Mouse (Mus musculus) forebrain, embryonic 16.5 days (tissue): ENCODE results near the gene Cbarp. TPM values are rescaled to one million over a fixed set of nuclear protein-coding genes. Genes with fewer than 3 reads are reported as not detected.

Experiments
- ATAC-seq: fragments of 200-750 bp; cut with Nextera tagmentation; 2 replicates; pipeline ENCODE4 v1.8.0; 2017; ENCODE audit warnings: mild to moderate bottlenecking, moderate library complexity
- H3K27ac ChIP-seq: fragments of 300-500 bp; sonication (generic); 2 replicates; pipeline ENCODE4 v1.5.1; 2014; ENCODE audit warnings: low read length, control low read depth
- H3K27me3 ChIP-seq: fragments of 300-500 bp; sonication (generic); replicated peaks from 2 replicates; pipeline ENCODE4 v1.6.1; 2014; ENCODE audit warnings: low read length; ENCODE audit not compliant: control insufficient read depth, insufficient read depth
- H3K36me3 ChIP-seq: fragments of 300-500 bp; sonication (generic); 2 replicates; pipeline ENCODE4 v1.6.1; 2014; ENCODE audit not compliant: control insufficient read depth, insufficient read depth
- H3K4me1 ChIP-seq: fragments of 300-500 bp; sonication (generic); replicated peaks from 2 replicates; pipeline ENCODE4 v1.6.1; 2014; ENCODE audit warnings: low read length; ENCODE audit not compliant: control insufficient read depth, insufficient read depth
- H3K4me2 ChIP-seq: fragments of 300-500 bp; sonication (generic); 2 replicates; pipeline ENCODE4 v1.6.1; 2014; ENCODE audit warnings: mild to moderate bottlenecking, low read length, control low read depth
- H3K4me3 ChIP-seq: fragments of 300-500 bp; sonication (generic); replicated peaks from 2 replicates; pipeline ENCODE4 v1.5.1; 2014; ENCODE audit warnings: mild to moderate bottlenecking, low read length, control low read depth
- H3K9ac ChIP-seq: fragments of 300-500 bp; sonication (generic); replicated peaks from 2 replicates; pipeline ENCODE4 v1.6.1; 2014; ENCODE audit warnings: low read depth, low read length, control low read depth
- H3K9me3 ChIP-seq: fragments of 300-500 bp; sonication (generic); 2 replicates; pipeline ENCODE4 v1.6.1; 2016; ENCODE audit warnings: low read length; ENCODE audit not compliant: control insufficient read depth
- WGBS: fragments of 180-500 bp; shearing (Covaris S2); extraction: QIAGEN DNeasy Blood & Tissue Kit; methylation state at CpG from one replicate; pipeline ENCODE4 v1.1.7; 2014; 5-methylcytosine and 5-hydroxymethylcytosine counted together
- polyA plus RNA-seq: library from polyadenylated mRNA; unstranded; fragments of >200 nt; fragmentation: Nextera tagmentation; extraction: Ambion mirVana; gene quantifications from 2 replicates; pipeline ENCODE4 v1.2.1, GENCODE M21; 2015

Cbarp gene
- polyA plus RNA-seq, 1 experiment from 2014 or later, result 44.5 TPM

DNA sequence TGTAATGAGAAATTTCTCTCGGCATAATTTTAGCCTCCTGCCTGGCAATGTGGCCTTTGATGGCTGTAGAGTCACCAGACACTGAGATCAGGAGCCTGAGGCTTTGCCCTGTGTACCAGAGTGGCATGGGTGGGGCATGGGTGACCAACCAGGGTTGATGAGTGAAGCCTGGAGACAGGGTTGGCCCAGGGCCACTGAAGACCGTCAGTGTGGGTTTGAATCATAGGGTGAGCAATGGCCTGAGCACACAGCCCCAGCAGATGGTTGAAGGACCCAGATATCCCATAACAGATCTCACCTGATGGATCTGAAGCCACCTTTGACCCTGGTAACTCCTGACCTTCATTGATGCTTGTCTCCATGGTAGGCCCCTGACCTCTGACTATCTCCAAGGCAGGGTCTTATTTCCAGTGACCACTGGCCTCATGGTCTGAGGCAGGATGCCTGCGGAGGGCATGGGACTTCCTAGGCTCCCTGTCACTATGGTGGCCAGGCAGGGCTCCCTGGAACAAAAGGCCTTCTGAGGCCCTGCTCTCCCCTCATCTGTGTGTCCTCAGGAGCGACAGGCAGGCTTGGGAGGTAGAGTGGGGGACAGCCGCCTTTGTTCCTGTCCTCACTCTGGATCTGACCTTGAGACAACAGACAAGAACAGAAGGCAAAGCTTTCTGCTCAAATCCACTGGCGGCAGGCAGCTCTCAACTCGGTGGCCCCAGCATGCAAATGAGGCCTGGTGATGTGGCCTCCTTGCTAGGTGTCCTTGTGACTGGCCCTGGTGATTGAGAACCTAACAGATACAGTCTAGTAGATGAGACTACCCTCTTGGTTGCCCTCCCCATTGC, 37.0 kb upstream of the Cbarp start:
- no peak overlapping the region for H3K9ac ChIP-seq
- no peak overlapping the region for H3K4me3 ChIP-seq
- no peak overlapping the region for H3K4me2 ChIP-seq
- peaks cover 31% of the 10 kb centered on the region for H3K4me1 ChIP-seq
- ATAC-seq, result no peak
- 70% methylated on average over 7 of the region's 7 CpGs for WGBS
- H3K36me3 ChIP-seq, result no peaks in the 10 kb centered on the region
- no peak overlapping the region for H3K27ac ChIP-seq
- H3K27me3 ChIP-seq, result no peaks in the 10 kb centered on the region
- H3K9me3 ChIP-seq, result no peaks in the 10 kb centered on the region

DNA sequence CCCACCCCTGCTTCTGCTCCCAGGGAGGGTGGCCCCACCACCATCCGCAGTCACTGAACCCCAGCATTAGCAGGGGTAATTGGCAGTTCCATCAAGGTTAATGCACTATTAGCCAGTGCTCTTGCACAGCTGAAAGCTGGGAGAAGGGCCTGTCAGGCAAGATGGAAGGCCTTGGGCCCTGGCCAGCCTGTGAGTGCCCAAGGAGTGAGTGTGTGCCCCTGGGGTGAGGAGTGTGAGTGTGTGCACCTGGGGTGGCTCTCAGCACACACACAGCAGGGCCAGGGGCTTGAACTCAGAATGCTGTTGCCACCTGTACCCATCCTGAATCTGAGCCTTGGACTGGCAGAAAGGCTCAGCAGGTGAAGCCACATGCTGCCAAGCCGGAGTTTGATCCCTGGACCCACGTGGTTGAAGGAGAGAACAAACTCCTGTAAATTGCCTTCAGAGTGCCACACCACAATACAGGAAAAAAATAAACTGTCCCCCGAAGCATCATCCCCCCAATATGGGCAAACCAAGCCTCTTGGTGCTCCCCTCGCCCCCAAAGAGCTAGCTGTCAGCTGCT, 35.7 kb upstream of the Cbarp start:
- no peak overlapping the region for H3K27ac ChIP-seq
- H3K27me3 ChIP-seq, result no peaks in the 10 kb centered on the region
- H3K9ac ChIP-seq, result no peak overlapping the region
- H3K4me1 ChIP-seq, result peaks cover 36% of the 10 kb centered on the region
- no peak overlapping the region for H3K4me3 ChIP-seq
- no peak overlapping the region for H3K4me2 ChIP-seq
- no peaks in the 10 kb centered on the region for H3K9me3 ChIP-seq
- WGBS, result 74% methylated on average over 5 of the region's 5 CpGs
- ATAC-seq, result no peak
- peaks cover 4% of the 10 kb centered on the region for H3K36me3 ChIP-seq

DNA sequence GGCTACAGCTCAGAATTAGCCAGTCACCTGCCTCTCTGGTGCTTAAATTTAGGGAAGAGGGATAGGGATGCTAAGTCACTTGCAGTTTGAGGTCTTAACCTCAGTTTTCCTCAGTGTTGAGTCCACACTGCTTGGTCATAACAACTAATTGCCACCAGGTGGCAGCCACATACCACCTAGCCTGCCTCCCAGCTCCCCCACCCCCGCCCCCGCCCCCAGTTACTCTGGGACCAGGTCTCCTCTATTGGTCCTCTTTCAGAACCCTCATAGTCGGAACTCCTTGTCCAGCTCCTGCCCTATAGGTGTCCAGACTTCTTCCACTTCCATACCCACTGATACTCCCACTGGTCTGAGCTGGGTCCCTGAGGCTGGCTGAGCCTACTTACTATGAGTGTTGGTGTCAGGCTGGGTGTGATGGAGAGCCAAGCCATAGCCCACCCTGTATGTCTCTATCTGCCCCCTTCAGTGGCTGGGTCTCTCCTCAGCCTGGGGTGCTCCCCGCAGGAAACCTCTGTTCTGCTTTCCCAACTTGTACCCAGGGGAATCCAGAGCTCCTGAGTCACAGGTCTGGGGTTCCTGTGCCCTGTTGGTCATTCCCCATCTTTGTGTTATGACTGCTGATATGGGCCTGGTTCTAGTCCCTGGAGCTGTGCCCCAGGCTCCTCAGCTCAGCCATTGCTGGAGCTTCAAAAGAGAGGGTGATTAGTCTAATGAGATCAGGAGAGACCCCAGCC, 35.1 kb upstream of the Cbarp start:
- Histone ChIP-seq H3K4me2 (no peak overlapping the region), H3K4me3 (no peak overlapping the region), H3K27ac (no peak overlapping the region), H3K9me3 (no peaks in the 10 kb centered on the region), H3K36me3 (peaks cover 11% of the 10 kb centered on the region), H3K27me3 (no peaks in the 10 kb centered on the region), H3K4me1 (peaks cover 30% of the 10 kb centered on the region), H3K9ac (no peak overlapping the region)
- WGBS, result 16% methylated on average over 4 of the region's 4 CpGs
- peak; percentile 4; the same call in 1 of the 2 replicates for ATAC-seq

DNA sequence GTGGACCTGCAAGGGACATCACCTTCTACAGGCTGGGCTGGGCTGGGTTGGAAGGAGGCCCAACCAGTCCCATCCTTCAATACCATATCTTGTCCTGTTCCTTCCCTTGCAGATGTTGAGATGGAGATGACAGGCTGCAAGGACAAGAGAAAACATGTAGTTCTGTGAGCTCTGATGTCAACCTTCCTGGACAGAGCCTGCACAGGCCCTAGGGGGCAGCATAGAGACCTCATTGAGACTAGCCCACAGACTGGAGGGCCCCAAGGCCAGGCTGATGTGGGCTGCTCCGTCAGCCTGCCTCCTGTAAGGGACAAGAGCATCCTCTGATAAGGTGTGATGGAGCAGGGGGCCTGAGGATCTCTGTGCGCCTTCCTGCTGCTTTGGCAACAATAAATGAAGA, 34.1 kb upstream of the Cbarp start:
- no peaks in the 10 kb centered on the region for H3K27me3 ChIP-seq
- no peaks in the 10 kb centered on the region for H3K9me3 ChIP-seq
- peaks cover 33% of the 10 kb centered on the region for H3K4me1 ChIP-seq
- H3K36me3 ChIP-seq, result peaks cover 18% of the 10 kb centered on the region
- no peak overlapping the region for H3K27ac ChIP-seq
- no peak overlapping the region for H3K4me2 ChIP-seq
- WGBS, result 56% methylated on average over 2 of the region's 2 CpGs
- no peak for ATAC-seq
- H3K9ac ChIP-seq, result no peak overlapping the region
- H3K4me3 ChIP-seq, result no peak overlapping the region

DNA sequence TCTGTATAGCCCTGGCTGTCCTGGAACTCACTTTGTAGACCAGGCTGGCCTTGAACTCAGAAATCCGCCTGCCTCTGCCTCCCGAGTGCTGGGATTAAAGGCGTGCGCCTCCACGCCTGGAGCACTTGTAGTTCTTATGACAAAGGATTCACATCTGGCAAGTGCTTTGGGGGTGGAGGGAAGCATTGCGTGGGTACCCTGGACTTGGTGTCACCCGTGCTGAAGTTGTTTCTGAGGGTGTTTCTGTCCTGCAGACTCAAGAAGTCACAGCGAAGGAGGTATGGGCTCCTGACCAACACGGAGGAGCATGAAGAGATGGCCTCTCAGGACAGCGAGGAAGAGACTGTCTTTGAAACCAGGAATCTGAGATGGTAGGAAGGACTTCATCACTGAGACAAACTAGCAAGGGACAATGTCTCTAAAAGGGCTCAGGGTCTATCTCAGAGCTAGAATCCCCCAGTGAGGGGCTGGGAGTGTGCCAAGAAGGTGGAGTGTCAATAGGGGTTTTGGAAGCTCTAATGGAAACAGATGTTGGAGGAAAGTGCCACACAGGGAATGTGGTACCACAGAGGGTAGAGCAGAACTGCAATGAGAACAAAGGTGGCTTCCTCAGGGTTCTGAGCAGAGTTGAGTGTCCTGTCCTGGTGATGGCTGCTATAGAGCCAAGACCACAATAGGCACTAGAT, 33.5 kb upstream of the Cbarp start:
- H3K27me3 ChIP-seq, result no peaks in the 10 kb centered on the region
- H3K4me3 ChIP-seq, result no peak overlapping the region
- no peaks in the 10 kb centered on the region for H3K9me3 ChIP-seq
- H3K27ac ChIP-seq, result no peak overlapping the region
- no peak overlapping the region for H3K4me2 ChIP-seq
- peaks cover 18% of the 10 kb centered on the region for H3K36me3 ChIP-seq
- peaks cover 38% of the 10 kb centered on the region for H3K4me1 ChIP-seq
- ATAC-seq, result no peak
- H3K9ac ChIP-seq, result no peak overlapping the region
- 84% methylated on average over 10 of the region's 10 CpGs for WGBS

DNA sequence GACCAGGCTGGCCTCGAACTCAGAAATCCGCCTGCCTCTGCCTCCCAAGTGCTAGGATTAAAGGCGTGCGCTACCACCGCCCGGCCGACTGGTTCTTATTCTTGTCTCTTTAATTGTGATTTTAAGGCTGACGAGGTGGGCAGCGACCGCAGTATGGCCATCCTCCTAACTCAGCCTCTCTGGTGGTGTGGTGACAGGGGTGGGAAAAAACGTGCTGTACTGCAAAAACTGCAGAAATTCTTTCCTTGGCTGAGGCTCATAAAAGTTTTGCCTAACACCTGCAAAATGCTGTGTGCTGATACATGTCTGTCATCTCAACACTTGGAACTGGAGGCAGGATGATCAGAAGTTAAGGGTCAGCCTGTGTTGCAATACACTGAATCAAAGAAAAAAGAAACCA, 32.7 kb upstream of the Cbarp start:
- Histone ChIP-seq H3K4me1 (peaks cover 44% of the 10 kb centered on the region), H3K27ac (peak overlapping the region; percentile 93), H3K9me3 (no peaks in the 10 kb centered on the region), H3K9ac (peak overlapping the region; percentile 54), H3K4me2 (peak overlapping the region; percentile 63), H3K27me3 (no peaks in the 10 kb centered on the region), H3K36me3 (peaks cover 18% of the 10 kb centered on the region), H3K4me3 (peak overlapping the region; percentile 59)
- ATAC-seq, result no peak
- WGBS, result 10% methylated on average over 11 of the region's 11 CpGs

DNA sequence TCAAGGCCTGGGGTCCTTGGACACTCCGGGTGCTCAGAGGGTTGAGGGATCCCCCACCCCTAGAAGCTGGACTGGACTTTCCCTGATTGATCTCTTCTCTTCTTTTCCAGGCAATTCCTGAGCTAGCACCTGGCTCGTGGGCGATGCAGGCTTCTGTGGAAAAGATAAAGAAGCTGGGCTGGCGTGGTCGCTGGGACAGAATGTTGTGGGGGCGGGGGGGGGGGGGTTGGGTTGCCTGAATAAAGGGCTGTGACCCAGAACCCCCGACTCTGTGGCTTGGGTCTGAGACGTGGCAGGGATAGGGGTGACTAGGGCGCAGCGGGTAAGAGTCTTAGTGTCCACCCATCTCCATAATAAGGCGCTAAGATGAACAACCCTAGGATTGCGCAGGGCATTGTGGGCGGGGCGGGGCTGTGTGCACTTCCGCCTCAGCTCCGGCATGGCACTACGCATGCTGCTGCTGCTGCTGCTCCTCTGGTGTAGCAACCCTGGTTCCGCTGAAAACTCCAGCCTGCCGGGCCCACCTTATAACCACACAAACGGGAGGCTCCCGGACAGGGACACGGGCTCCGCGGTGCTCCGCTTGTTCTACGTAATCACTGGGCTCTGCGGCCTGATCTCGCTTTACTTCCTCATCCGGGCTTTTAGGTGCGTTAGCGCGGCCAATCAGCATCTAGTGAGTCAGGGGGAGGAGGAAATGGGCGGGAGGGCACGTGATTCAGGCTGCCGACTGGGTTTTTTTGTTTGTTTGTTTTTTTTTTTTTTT, 32.1 kb upstream of the Cbarp start, which contains the start of gene 1600002K03Rik:
TSS of gene 1600002K03Rik (plus strand) at position 418 of the 766 bp plus-strand sequence.
- peak within 1 kb of the TSS; percentile 63 for H3K4me2 ChIP-seq
- peaks cover 44% of the 10 kb centered on the region for H3K4me1 ChIP-seq
- no peaks in the 10 kb centered on the region for H3K27me3 ChIP-seq
- H3K9ac ChIP-seq, result peak within 1 kb of the TSS; percentile 74
- peak within 1 kb of the TSS; percentile 59 for H3K4me3 ChIP-seq
- peak; percentile 81 for ATAC-seq
- H3K27ac ChIP-seq, result peak within 1 kb of the TSS; percentile 93
- peaks cover 18% of the 10 kb centered on the region for H3K36me3 ChIP-seq
- 7% methylated on average over 34 of the region's 35 CpGs for WGBS
- H3K9me3 ChIP-seq, result no peaks in the 10 kb centered on the region

DNA sequence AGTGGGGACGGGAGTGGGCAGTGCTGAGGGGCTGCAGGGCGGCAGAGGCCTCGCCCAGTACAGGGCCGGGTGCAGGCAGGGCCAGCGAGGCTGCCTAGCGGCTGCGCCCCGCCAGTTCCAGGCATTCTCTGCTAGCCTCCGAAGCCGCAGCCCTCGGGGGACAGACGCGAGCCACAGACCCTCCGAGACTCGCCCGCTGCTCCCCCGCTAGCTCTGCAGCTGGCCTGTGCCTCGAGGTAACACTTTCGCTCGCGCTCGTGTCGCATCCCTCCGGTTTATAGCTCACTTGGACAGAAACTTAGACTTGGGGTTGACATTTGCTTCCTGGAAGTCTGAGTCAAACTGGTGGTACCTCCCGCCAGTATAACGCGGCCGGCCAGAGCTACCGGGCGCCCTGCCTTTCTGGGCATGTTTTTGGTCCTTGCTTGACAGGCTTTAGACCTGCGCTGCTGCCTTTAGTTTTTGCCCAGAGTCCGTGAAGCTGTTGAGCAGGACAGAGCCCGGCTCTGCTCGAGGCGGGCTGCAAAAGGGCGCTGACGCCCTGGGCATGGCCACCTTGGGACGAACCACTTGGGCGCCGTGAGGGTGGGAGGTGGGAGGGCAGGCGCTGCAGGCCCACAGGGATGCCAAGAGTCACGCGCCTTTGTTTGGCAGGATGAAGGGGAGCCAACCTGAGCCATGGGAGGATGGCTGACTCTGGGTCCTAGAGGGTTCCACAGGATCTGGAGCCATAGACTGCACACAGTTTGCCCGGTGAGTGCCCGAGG, 31.3 kb upstream of the Cbarp start:
- Histone ChIP-seq H3K4me3 (no peak overlapping the region; the same call in 1 of the 2 replicates), H3K27me3 (no peaks in the 10 kb centered on the region), H3K4me1 (peaks cover 47% of the 10 kb centered on the region), H3K4me2 (peak overlapping the region; percentile 63), H3K9ac (peak overlapping the region; percentile 74), H3K9me3 (no peaks in the 10 kb centered on the region), H3K36me3 (peaks cover 18% of the 10 kb centered on the region), H3K27ac (peak overlapping the region; percentile 93)
- 82% methylated on average over 45 of the region's 45 CpGs for WGBS
- ATAC-seq, result no peak
